Mouse (Mus musculus) heart, postnatal 25 days (tissue): ENCODE measurements around the gene H2-Q10. TPM values are rescaled to one million over a fixed set of nuclear protein-coding genes. Genes with fewer than 3 reads are reported as not detected.

Experiments
- DNase-seq: peaks from one replicate; pipeline ENCODE4 v3.0.0; 2022; ENCODE audit warnings: low spot score
- intact Hi-C: fragments of 180-260 bp; cut with DNase I; formaldehyde crosslinking; loops from one replicate; pipeline ENCODE4 v1.15.1; 2025
- total RNA-seq, 2 experiments: library from RNA; stranded (reverse); gene quantifications; 2 replicates each; pipeline ENCODE4 v1.2.3; 2021

Gene H2-Q10
- total RNA-seq, 2 experiments from 2014 or later: 0.13 to 0.14 TPM

GRCm38 (mm10) chr17:35509284-35509683 lies 39.4 kb downstream of the H2-Q10 start:
- DNase-seq: no peak
- intact Hi-C loops: no loop called here

DNA sequence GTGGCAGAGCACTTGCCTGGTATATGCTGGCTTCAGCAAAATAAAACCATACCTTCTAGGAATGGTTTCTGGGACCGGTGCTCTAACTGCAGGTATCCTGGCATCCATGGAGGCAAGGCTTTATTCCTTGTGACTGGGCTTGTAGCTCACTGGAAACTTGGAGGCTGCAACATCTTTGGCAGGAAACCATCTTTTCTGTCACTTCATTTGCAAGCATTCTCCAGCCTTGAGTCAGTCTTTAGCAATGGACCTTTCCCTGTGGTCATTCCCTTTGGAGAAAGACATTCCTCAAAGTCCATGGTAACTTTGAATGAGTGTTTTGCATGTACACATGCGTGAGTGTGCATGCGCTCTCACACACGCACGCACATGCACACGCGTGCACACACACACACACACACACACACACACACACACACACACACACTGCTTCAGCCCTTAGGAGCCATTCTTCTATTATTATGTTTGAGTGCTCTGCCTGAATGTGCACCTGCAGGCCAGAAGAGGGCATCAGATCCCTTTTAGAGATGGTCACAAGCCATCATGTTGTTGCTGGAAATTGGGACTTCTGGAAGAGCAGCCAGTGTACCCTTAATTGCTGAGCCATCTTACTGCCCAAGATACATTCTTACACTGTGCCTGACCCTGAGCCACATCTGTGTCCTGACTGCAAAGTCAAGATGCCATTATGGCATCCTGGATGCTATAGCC lies 43.2 kb downstream of the H2-Q10 start:
- DNase-seq: no peak
- intact Hi-C loops: no loop called here

DNA sequence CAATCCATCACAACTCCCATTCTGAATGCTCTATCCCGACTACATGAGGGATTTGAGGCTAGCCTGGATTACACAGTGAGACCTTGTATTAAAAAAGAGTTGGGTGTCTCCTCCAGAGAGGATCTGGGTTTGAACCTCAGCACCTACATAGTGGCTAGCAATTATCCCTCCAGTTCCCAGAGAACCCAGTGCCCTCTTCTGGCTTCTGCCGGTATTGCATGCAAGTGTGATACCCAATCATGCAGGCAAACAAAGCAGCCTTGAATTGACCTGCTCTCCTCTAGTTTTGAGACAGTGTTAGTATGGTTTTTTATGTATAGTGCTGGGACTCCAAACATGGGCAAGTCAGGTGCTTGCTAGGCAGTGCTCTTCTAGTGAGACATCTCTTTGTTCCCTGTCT lies 44.0 kb downstream of the H2-Q10 start:
- DNase-seq: no peak
- intact Hi-C loops: loop anchor here (2.0 kb wide), 1 partner anchor 29 kb away; no protein-coding TSS in a partner anchor

DNA sequence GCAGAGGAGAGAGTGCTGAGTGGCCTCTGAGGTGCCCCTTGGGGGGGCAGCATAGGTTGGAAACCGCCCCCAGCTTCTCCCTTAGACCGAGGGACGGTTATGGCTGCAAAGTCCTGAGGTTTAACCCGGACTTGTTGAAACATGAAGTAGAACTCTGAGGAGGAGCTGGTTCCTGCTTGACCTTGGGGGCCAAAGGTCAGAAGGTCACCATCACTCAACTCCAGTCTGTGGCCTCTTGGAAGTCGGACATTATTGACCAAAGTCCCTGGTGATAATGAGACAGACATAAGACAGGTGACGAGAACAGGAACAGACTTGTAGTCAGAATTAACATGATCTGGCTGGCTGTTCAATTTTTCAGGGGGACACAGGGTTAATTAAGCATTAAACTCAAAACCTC lies 44.9 kb downstream of the H2-Q10 start:
- DNase-seq: no peak
- intact Hi-C loops: loop anchor here (2.0 kb wide), 1 partner anchor 30 kb away; no protein-coding TSS in a partner anchor

GRCm38 (mm10) chr17:35515911-35516640 lies 46.2 kb downstream of the H2-Q10 start:
- intact Hi-C loops: loop anchor here (2.0 kb wide), 1 partner anchor 31 kb away; no protein-coding TSS in a partner anchor
- DNase-seq: no peak

GRCm38 (mm10) chr17:35516652-35517500 lies 47.0 kb downstream of the H2-Q10 start, which contains the start of the genes Tcf19 and Cchcr1:
TSS of gene Tcf19 (minus strand) at chr17:35516824.
TSS of gene Cchcr1 (plus strand) at chr17:35517100.
- peak; percentile 94 for DNase-seq
- intact Hi-C loops: no loop called here

DNA sequence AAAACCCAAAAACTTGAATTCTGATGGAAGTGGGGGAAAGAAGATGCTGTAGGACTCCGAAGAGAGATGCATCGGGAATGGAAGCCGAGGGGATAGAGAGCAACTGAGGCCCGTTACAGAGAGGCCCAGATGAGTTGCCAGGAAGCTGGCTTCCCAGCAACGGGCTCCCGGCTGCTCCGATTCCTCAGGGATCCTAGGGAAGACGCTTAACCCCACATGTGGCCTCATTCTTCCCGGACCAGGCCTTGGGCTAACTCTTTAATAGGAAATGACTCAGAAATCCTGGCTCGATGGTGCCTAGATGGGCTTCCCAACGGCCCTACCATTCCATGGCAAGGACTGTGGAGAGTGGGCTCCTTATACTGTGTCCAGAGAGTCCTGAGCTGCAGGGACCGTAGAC lies 47.6 kb downstream of the H2-Q10 start:
- no peak for DNase-seq
- intact Hi-C loops: no loop called here

Other genes with a start within 250 kb of the H2-Q10 start
- under 1 TPM; 0.50 to 0.65 TPM for gene Gm16181, start 249.3 kb upstream of the H2-Q10 start, total RNA-seq
- gene Atp6v1g2, start 236.4 kb upstream of the H2-Q10 start, total RNA-seq: 1 to 10 TPM; 2.5 to 2.8 TPM
- gene Nfkbil1, start 234.3 kb upstream of the H2-Q10 start, total RNA-seq: 1 to 10 TPM; 8.2 to 8.7 TPM
- gene Ddx39b, start 228.3 kb upstream of the H2-Q10 start, total RNA-seq: 10 to 100 TPM; 89.2 to 99.4 TPM
- gene H2-D1, start 207.4 kb upstream of the H2-Q10 start, total RNA-seq: 10 to 100 TPM; 84.3 to 89.6 TPM
- gene H2-Q1, start 149.7 kb upstream of the H2-Q10 start, total RNA-seq: 1 to 10 TPM in 1 of 2 experiments, under 1 TPM in 1; 0.23 to 1.1 TPM
- under 1 TPM; 0.95 to 0.99 TPM for gene H2-Q2, start 127.8 kb upstream of the H2-Q10 start, total RNA-seq
- gene H2-Q4, start 90.5 kb upstream of the H2-Q10 start, total RNA-seq: 10 to 100 TPM in 1 of 2 experiments, 1 to 10 TPM in 1; 7.9 to 11.0 TPM
- gene H2-Q6, start 45.2 kb upstream of the H2-Q10 start, total RNA-seq: under 1 TPM; 0.34 to 0.75 TPM
- 1 to 10 TPM; 1.3 to 1.4 TPM for gene H2-Q7, start 30.9 kb upstream of the H2-Q10 start, total RNA-seq
- gene Pou5f1, start 35.9 kb downstream of the H2-Q10 start, total RNA-seq: not detected
- gene Tcf19, start 46.7 kb downstream of the H2-Q10 start, total RNA-seq: 1 to 10 TPM; 3.1 to 3.5 TPM
- 1 to 10 TPM; 2.2 to 2.8 TPM for gene Cchcr1, start 47.0 kb downstream of the H2-Q10 start, total RNA-seq
- not detected for gene Psors1c2, start 63.1 kb downstream of the H2-Q10 start, total RNA-seq
- under 1 TPM; 0.26 to 0.28 TPM for gene Cdsn, start 82.0 kb downstream of the H2-Q10 start, total RNA-seq
- not detected for gene 2300002M23Rik, start 97.4 kb downstream of the H2-Q10 start, total RNA-seq
- not detected for gene Sfta2, start 131.5 kb downstream of the H2-Q10 start, total RNA-seq
- not detected for gene Gm9573, start 156.5 kb downstream of the H2-Q10 start, total RNA-seq
- not detected for gene Mucl3, start 173.6 kb downstream of the H2-Q10 start, total RNA-seq
- gene Vars2, start 197.5 kb downstream of the H2-Q10 start, total RNA-seq: 10 to 100 TPM; 32.3 TPM
- gene Gtf2h4, start 203.7 kb downstream of the H2-Q10 start, total RNA-seq: 10 to 100 TPM; 17.5 to 18.3 TPM
- gene Ddr1, start 234.5 kb downstream of the H2-Q10 start, total RNA-seq: 10 to 100 TPM; 33.1 to 41.7 TPM